In genomic region chr19:49375754-49376619, GRCm38 (mm10) we compare ENCODE assay signal across 15 mouse cellular contexts.
"Had no signal": no experiment of that assay in that cellular context is flagged by ENCODE, and none has a peak within 500 bp of the region (broad histone marks: within the 10 kb centered on the region; RNA-seq: fewer than 3 reads in every experiment).

No protein-coding gene starts in this region.

- H3K4me3 ChIP-seq: hindbrain, embryonic 13.5 days; limb, embryonic 13.5 days; liver, embryonic 12.5 days; midbrain, embryonic 12.5 days; neural tube, embryonic 13.5 days; stomach, embryonic 15.5 days had no signal

- H3K4me2 ChIP-seq: hindbrain, embryonic 13.5 days; limb, embryonic 13.5 days; liver, embryonic 12.5 days; midbrain, embryonic 12.5 days; neural tube, embryonic 13.5 days; stomach, embryonic 15.5 days had no signal

- DNase-seq: kidney, adult 11 months; layer of hippocampus, adult 9-11 months; layer of hippocampus, postnatal 36 days; retina, postnatal 1 day; right cerebral cortex, postnatal 4 days; spleen, adult 18-20 months; thymus, postnatal 36 days had no signal

- ATAC-seq: hindbrain, postnatal 0 days; liver, embryonic 12.5 days; midbrain, embryonic 16.5 days had no signal

- H3K4me1 ChIP-seq: hindbrain, embryonic 13.5 days; limb, embryonic 13.5 days; liver, embryonic 12.5 days; midbrain, embryonic 12.5 days; neural tube, embryonic 13.5 days; stomach, embryonic 15.5 days had no signal

- H3K27ac ChIP-seq: hindbrain, embryonic 13.5 days; hindbrain, postnatal 0 days; limb, embryonic 13.5 days; liver, embryonic 12.5 days; midbrain, embryonic 12.5 days; neural tube, embryonic 13.5 days; stomach, embryonic 15.5 days had no signal

- H3K27me3 ChIP-seq: hindbrain, embryonic 13.5 days; limb, embryonic 13.5 days; liver, embryonic 12.5 days; midbrain, embryonic 12.5 days; neural tube, embryonic 13.5 days; stomach, embryonic 15.5 days had no signal

- H3K9ac ChIP-seq: hindbrain, embryonic 13.5 days; limb, embryonic 13.5 days; liver, embryonic 12.5 days; midbrain, embryonic 12.5 days; neural tube, embryonic 13.5 days; stomach, embryonic 15.5 days had no signal

- H3K9me3 ChIP-seq: hindbrain, embryonic 13.5 days; limb, embryonic 13.5 days; liver, embryonic 12.5 days; midbrain, embryonic 12.5 days; neural tube, embryonic 13.5 days; stomach, embryonic 15.5 days had no signal

- H3K36me3 ChIP-seq: hindbrain, embryonic 13.5 days; limb, embryonic 13.5 days; liver, embryonic 12.5 days; midbrain, embryonic 12.5 days; neural tube, embryonic 13.5 days; stomach, embryonic 15.5 days had no signal
